Mouse (Mus musculus) lung, adult 2 months (tissue): ENCODE measurements around the gene Nefh. TPM values are rescaled to one million over a fixed set of nuclear protein-coding genes. Genes with fewer than 3 reads are reported as not detected.

Experiments used
- DNase-seq: peaks from one replicate; pipeline ENCODE4 v3.0.0; 2022
- H3K4me1 ChIP-seq: fragments of 200-500 bp; 2 replicates; pipeline ENCODE4 v1.6.1; 2011; ENCODE audit warnings: low read length; ENCODE audit not compliant: control insufficient read depth, insufficient read depth
- H3K4me3 ChIP-seq: fragments of 200-500 bp; replicated peaks from 2 replicates; pipeline ENCODE3; 2011; ENCODE audit warnings: low read depth, mild to moderate bottlenecking, control low read depth, low read length; ENCODE audit errors: extremely low read depth
- CTCF ChIP-seq: fragments of 200-500 bp; IDR thresholded peaks from 2 replicates; pipeline ENCODE4 v1.5.1; 2011; ENCODE audit warnings: mild to moderate bottlenecking, low read length, control low read depth; ENCODE audit not compliant: insufficient read depth
- POLR2A ChIP-seq: fragments of 200-500 bp; IDR thresholded peaks from 2 replicates; pipeline ENCODE4 v1.6.1; 2011; ENCODE audit warnings: low read depth, mild to moderate bottlenecking, control low read depth, low read length, borderline replicate concordance; ENCODE audit errors: extremely low read depth
- WGBS: fragments of 180-500 bp; shearing (Covaris S2); methylation state at CpG from one replicate; pipeline ENCODE4 v1.1.7; 2018; 5-methylcytosine and 5-hydroxymethylcytosine counted together
- polyA plus RNA-seq: library from polyadenylated mRNA; depleted of rRNA; stranded (reverse); fragments of >200 nt; gene quantifications from 2 replicates; pipeline ENCODE4 v1.2.3, GENCODE M21; 2012; rRNA removed

Nefh gene
- polyA plus RNA-seq, 1 experiment, result 0.07 TPM

DNA sequence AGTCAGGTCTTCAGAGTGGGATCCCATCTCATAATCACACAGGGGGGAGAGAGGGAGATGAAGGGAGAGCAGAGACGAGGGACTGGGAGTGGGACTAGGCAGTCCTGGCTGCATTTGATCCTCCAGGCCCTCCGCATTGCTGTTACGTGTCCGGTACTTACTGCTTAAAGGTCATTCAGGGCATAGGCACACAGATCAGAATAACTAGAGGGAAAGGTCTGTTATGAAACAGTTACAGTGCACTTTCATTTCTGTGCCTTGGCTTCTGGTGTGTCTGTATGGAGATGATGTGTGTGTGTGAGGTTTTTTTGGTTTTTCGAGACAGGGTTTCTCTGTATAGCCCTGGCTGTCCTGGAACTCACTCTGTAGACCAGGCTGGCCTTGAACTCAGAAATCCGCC is 41.6 kb downstream of the Nefh start:
- TF ChIP-seq CTCF (no peak), POLR2A (no peak)
- Histone ChIP-seq H3K4me3 (no peak overlapping the region), H3K4me1 (no peaks in the 10 kb centered on the region)
- DNase-seq, result no peak
- WGBS, result 90% methylated on average over 6 of the region's 6 CpGs

DNA sequence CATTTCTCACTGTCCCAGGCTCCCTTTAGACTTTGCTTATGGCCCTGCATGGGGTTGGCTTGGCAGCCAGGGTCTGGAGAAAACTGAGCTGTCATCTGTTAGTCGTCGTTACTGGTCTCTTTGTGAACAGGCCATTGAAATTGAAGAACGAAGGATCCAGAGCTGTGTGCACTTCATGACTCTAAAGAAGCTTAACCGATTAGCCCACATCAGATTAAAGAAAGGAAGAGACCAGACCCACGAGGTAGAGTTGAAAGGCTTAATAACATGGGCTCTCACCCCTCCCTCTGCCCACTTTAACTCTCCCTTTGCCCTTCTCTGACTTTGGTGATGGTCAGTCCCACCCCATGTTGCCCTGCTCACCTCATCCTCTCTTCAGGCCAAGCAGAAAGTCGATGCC is 45.9 kb downstream of the Nefh start:
- no peak for DNase-seq
- WGBS, result 87% methylated on average over 6 of the region's 6 CpGs
- Histone ChIP-seq H3K4me1 (no peaks in the 10 kb centered on the region), H3K4me3 (no peak overlapping the region)
- TF ChIP-seq CTCF (no peak), POLR2A (no peak)

DNA sequence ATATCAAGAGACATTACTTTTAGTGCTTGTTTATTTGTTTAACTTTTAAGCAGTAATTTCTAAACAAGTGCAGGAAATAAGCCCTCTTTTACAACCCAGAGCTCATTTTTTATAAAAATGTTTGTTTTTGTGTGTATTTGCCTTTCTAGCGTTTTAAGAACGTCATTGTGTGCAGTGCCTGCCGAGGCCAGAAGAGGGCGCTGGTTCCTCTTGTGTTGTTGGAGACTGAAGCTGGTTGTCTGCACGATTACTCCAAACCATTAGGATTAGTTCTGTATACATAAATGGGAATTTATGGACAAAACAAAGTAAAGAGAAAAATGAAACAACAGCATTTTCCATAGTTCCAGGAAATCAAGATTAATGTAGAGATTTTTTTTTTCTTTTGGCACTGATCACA is 47.4 kb downstream of the Nefh start:
- Histone ChIP-seq H3K4me3 (no peak overlapping the region), H3K4me1 (no peaks in the 10 kb centered on the region)
- WGBS, result 69% methylated on average over 5 of the region's 5 CpGs
- no peak for DNase-seq
- TF ChIP-seq CTCF, result peak; percentile 51
- TF ChIP-seq POLR2A, result no peak

DNA sequence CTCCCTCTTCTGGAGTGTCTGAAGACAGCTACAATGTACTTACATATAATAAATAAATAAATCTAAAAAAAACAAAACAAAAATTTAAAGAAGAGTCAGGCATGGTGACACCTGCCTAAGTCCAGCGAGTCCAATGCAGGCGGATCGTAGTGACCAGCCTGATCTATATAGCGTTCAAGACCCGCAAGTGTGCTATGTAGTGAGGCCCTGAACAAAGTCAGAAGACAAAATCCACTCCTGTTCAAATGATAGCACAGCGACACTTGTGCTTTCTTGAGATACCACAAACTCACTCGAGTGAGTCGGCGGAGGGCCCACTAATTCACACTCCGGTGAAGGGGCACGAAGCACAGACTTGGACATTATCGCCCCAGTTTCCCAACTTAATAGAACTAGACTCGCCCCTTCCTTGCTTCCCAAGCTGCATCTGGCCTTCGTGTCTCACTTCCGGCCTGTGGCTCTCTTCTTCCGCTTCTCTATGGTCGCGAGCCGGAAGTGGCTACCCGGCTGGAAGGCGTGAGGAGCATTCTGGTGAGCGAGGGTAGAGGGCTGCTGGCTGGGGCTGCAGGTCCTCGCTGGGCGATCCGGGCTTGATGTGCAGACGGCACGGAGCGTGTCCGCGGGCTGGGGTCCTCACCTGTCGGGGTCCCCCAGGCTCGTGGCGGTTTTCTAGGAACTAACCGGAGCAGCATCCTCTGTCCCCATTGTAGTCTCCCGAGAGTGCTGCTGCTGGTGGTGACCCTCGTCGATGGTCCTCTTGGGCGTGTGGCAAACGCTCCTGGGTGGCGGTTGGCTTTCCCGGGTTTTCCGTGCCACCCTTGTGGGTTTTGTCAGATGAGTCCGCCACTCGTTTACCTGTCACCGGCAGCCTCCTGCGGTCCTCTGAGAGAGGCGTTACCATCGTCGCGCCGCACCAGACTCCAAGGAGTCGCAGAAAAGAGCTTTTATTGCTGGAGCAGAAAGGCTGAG is 52.7 kb downstream of the Nefh start, which contains the start of gene Thoc5:
Gene Thoc5 (plus strand): TSS at position 473 of the 969 bp plus-strand sequence.
- 2% methylated on average over 52 of the region's 52 CpGs for WGBS
- TF ChIP-seq CTCF, result no peak
- TF ChIP-seq POLR2A, result peak; percentile 68; the same call in 1 of the 2 replicates
- Histone ChIP-seq H3K4me1 (peaks cover 2% of the 10 kb centered on the region; the same call in 1 of the 2 replicates), H3K4me3 (peak within 1 kb of the TSS; percentile 100)
- peak; percentile 75 for DNase-seq

Other genes starting within 250 kb of the Nefh start
- gene Uqcr10, start 243.7 kb downstream of the Nefh start, polyA plus RNA-seq, result 460 and 481 TPM in 2 replicates
- gene Zmat5, start 243.4 kb downstream of the Nefh start, polyA plus RNA-seq, result 51.4 and 55.1 TPM in 2 replicates
- gene Cabp7, start 201.3 kb downstream of the Nefh start, polyA plus RNA-seq, result 0.25 TPM in 1 of 2 replicates, not detected in the other
- gene Nf2, start 98.5 kb downstream of the Nefh start, polyA plus RNA-seq, result 42.5 and 50.9 TPM in 2 replicates
- gene Nipsnap1, start 74.1 kb downstream of the Nefh start, polyA plus RNA-seq, result 7.1 and 16.2 TPM in 2 replicates
- 12.1 and 16.4 TPM in 2 replicates for gene Thoc5, start 52.7 kb downstream of the Nefh start, polyA plus RNA-seq
- gene Ap1b1, start 38.8 kb upstream of the Nefh start, polyA plus RNA-seq, result 53.9 and 76.0 TPM in 2 replicates
- gene Rasl10a, start 110.1 kb upstream of the Nefh start, polyA plus RNA-seq, result 6.2 and 6.9 TPM in 2 replicates
- 99.7 and 124 TPM in 2 replicates for gene Gas2l1, start 117.3 kb upstream of the Nefh start, polyA plus RNA-seq
- 16.3 and 18.8 TPM in 2 replicates for gene Rhbdd3, start 150.9 kb upstream of the Nefh start, polyA plus RNA-seq
- gene Ewsr1, start 151.2 kb upstream of the Nefh start, polyA plus RNA-seq, result 255 and 420 TPM in 2 replicates
- 31.4 and 40.2 TPM in 2 replicates for gene Emid1, start 204.2 kb upstream of the Nefh start, polyA plus RNA-seq